Mouse (Mus musculus): ENCODE data around the gene Leo1. TPM values are rescaled to one million over a fixed set of nuclear protein-coding genes. Genes with fewer than 3 reads are reported as not detected.

Gene Leo1
- 46.5 and 50.2 TPM in 2 replicates for polyA plus RNA-seq (2015; fragmentation: Nextera tagmentation; extraction: Ambion mirVana)

DNA sequence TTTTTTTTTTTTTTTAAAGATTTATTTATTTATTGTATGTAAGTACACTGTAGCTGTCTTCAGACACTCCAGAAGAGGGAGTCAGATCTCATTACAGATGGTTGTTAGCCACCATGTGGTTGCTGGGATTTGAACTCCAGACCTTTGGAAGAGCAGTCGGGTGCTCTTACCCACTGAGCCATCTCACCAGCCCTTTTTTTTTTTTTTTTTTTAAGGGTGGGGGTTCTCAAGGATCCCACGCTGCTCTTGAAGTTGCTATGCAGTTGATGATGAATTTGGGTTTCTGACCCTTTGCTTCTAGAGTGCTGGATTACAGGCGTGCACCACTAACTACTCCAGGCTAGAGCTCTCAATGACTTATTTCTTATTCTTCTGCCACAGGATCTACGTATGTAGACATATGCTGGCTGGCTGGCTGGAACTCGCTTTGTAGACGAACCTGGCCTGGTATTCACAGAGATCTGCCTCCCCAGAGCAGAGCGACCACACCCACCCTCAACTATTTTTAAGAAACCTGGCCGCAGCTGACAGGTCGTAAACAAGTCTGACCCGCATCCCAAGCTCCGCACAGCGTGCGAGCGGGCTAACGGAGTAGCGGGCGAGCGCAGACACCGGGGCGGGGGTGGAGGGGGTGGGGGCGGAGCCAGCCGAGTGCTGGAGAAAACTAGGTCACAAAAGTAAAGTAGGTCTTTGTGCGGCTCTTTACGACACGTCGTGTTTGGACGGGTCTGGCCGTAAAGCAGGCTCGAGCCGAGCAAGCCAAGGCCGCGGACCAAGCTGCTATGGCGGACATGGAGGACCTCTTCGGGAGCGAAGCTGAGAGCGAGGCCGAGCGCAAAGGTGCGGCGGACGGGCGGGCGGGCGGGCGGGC lies at the start of gene Leo1:
Gene Leo1, plus strand, starts transcription at position 729 of the 871 bp plus-strand sequence.
- peak within 1 kb of the TSS; percentile 94 for H3K9ac ChIP-seq
- peaks cover 13% of the 10 kb centered on the region for H3K4me1 ChIP-seq
- H3K27me3 ChIP-seq = no peaks in the 10 kb centered on the region
- 2% methylated on average over 45 of the region's 45 CpGs for WGBS
- H3K27ac ChIP-seq = peak within 1 kb of the TSS; percentile 85
- peaks cover 17% of the 10 kb centered on the region for H3K36me3 ChIP-seq
- ATAC-seq (ENCODE audit: low FRiP score, low read depth) = peak; percentile 96
- H3K4me2 ChIP-seq (replicated peaks) = peak within 1 kb of the TSS; percentile 92
- H3K9me3 ChIP-seq = no peaks in the 10 kb centered on the region
- H3K4me3 ChIP-seq = peak within 1 kb of the TSS; percentile 93

DNA sequence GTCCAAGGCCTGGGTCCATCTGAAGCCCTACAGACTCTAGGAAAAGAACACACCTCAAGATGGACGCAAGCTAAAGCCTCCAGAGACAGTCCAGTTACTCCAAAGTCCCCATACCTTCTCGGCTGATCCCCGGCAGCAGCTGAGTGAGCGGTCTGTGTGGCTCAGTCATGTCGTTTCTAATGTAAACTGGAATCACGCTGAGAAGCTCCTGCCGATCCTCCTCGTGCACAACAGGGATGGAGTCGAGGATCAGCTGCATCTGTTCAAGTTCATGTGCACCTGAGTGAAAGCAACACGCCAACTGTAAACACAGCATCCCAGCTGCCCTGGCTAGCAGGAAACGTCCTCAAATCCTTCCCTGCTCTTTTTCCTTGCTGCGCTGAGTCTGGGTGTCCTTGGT lies 48.1 kb upstream of the Leo1 start:
- Histone ChIP-seq H3K4me1 (no peaks in the 10 kb centered on the region), H3K36me3 (peaks cover 93% of the 10 kb centered on the region), H3K4me2 (replicated peaks) (no peak overlapping the region), H3K27me3 (no peaks in the 10 kb centered on the region), H3K9ac (no peak overlapping the region), H3K4me3 (no peak overlapping the region), H3K9me3 (no peaks in the 10 kb centered on the region), H3K27ac (no peak overlapping the region)
- 85% methylated on average over 12 of the region's 12 CpGs for WGBS
- no peak for ATAC-seq (ENCODE audit: low FRiP score, low read depth)

DNA sequence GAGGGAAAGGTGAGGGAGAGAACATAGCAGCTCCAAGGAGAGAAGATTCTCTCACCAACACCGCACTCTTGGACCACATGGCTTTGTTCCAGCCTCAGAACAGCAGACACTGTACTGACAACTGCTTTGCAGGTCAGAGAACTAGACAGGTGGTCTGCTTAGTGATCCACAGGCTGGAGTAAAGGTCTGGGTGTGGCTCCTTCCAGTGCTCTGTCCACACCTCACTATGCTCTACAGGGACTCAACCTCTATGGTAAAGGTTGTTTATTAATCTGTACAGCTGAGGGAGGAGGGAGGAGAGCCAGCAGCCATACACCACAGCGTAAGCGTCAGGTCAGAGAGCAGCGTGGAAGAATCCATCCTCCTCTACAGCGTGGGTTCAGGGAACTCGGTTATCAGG lies 45.4 kb upstream of the Leo1 start:
- no peak overlapping the region for H3K4me2 ChIP-seq (replicated peaks)
- no peak overlapping the region for H3K9ac ChIP-seq
- H3K4me3 ChIP-seq = no peak overlapping the region
- no peak overlapping the region for H3K27ac ChIP-seq
- peaks cover 2% of the 10 kb centered on the region; the same call in 1 of the 2 replicates for H3K4me1 ChIP-seq
- WGBS = 90% methylated on average over 6 of the region's 6 CpGs
- no peaks in the 10 kb centered on the region for H3K27me3 ChIP-seq
- peaks cover 73% of the 10 kb centered on the region for H3K36me3 ChIP-seq
- ATAC-seq (ENCODE audit: low FRiP score, low read depth) = 0 out of 2 replicates have a peak, but pooled peaks have one; percentile 5
- no peaks in the 10 kb centered on the region for H3K9me3 ChIP-seq

DNA sequence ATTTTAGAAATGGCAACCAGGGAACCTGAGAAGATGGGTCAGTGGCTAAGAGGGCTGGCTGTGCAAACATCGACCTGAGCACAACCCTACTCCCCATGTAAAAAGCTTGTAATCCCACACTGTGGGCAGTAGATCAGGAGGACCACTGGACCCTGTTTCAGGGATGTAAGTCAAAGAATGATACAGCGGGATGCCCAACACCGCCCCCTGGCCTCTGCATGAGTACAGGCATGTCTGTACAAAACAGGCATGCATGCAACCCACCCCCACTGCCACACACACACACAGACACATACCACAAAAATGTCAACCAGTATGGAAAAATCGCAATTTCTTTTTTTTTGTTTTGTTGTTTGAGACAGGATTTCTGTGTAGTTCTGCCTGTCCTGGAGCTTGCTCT lies 42.3 kb upstream of the Leo1 start:
- no peak overlapping the region for H3K27ac ChIP-seq
- WGBS = 90% methylated on average over 4 of the region's 4 CpGs
- H3K27me3 ChIP-seq = no peaks in the 10 kb centered on the region
- peaks cover 45% of the 10 kb centered on the region for H3K36me3 ChIP-seq
- no peak overlapping the region for H3K4me3 ChIP-seq
- H3K4me2 ChIP-seq (replicated peaks) = no peak overlapping the region
- no peak for ATAC-seq (ENCODE audit: low FRiP score, low read depth)
- no peaks in the 10 kb centered on the region for H3K9me3 ChIP-seq
- peaks cover 29% of the 10 kb centered on the region for H3K4me1 ChIP-seq
- H3K9ac ChIP-seq = no peak overlapping the region

DNA sequence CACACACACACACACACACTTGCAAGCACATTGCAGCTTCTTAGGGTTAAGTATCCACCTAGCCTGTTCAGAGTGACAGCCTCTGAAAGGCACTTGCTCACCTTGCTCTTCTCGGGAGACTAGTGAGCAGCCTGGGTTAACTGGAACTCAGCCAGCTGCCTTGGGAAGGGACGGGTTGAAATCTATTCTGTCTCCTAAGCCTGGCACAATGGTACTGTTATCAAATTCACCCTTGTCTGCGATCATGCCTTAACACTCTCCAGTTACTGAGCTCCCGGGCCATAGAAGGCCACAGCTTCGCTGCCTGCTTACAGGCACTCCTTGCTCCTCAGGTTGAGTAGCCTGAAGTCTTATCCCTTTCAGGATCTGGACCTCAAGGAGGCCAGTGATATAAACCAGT lies 40.7 kb upstream of the Leo1 start:
- H3K36me3 ChIP-seq = peaks cover 32% of the 10 kb centered on the region
- no peak overlapping the region for H3K4me3 ChIP-seq
- peaks cover 42% of the 10 kb centered on the region for H3K4me1 ChIP-seq
- no peak overlapping the region for H3K27ac ChIP-seq
- whole genome bisulfite sequencing = 83% methylated on average over 5 of the region's 5 CpGs
- ATAC-seq (ENCODE audit: low FRiP score, low read depth) = no peak
- H3K4me2 ChIP-seq (replicated peaks) = no peak overlapping the region
- H3K9ac ChIP-seq = no peak overlapping the region
- H3K27me3 ChIP-seq = no peaks in the 10 kb centered on the region
- H3K9me3 ChIP-seq = no peaks in the 10 kb centered on the region

DNA sequence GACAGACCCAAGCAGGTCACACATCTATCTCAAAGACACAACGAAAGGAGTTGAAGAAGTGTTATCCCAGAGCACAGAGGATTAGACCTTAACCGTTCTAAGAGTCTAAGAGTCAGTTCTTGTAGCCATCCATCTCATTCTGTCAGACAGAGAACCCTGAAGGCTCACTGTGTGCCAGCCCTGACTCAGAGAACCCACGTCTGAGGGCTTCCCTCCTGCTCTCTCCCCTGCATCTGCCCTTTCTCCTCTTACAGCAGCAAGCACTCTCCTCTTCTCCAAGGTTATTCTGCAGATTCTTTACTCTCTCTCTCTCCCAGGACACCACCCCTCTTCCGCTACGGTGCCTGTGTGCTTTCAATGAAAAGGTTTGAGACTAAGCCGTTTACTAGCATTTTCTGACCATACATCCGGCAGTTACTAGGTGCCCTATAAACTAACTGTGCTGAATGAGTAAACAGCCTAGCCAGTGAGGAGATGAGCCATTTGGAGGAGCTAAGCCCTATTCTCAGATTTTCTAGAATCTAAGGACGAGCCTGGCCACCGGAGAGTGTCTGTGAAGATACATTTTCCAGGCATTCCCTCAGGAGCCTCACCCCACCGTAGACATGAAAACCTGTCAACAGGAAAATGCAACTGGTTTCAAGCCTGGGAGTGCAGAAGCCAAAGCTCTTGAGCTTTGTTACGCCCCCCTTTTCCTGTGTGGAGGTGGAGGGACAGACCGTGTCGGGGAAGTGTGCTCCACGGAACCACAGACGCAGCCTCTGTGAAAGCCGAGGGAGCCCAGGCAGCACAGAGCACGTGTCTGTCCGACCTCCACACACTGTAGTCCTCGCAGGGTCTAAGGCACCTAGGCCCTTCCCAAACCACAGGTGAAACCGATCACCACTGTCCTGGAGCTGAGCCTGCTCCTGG lies 39.5 kb upstream of the Leo1 start:
- ATAC-seq (ENCODE audit: low FRiP score, low read depth) = no peak
- Histone ChIP-seq H3K9ac (peak overlapping the region; percentile 19; the same call in 1 of the 2 replicates), H3K4me2 (replicated peaks) (0 out of 2 replicates have a peak overlapping the region, but pooled peaks have one; percentile 3), H3K27ac (peak overlapping the region; percentile 39; the same call in 1 of the 2 replicates), H3K4me1 (peaks cover 54% of the 10 kb centered on the region), H3K36me3 (peaks cover 20% of the 10 kb centered on the region), H3K9me3 (no peaks in the 10 kb centered on the region), H3K27me3 (no peaks in the 10 kb centered on the region), H3K4me3 (no peak overlapping the region)
- 63% methylated on average over 20 of the region's 20 CpGs for WGBS

DNA sequence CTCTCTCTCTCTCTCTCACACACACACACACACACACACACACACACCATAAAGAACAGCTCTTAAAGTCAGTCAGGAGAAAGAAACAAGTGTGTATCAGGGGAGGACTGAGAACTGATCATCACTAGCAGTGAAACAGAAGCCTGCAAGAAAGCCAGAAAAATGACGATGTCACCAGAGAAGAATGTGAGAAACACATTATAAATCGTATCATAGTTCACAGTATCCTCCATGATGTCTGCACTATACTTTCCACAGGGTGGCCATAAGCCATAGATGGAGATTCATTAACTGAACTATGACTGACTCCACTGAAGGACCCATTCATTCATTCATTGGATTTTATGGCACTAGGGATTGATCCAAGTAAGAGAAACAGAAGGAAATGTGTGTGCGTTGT lies 37.8 kb upstream of the Leo1 start:
- Histone ChIP-seq H3K36me3 (peaks cover 3% of the 10 kb centered on the region), H3K9ac (no peak overlapping the region), H3K9me3 (no peaks in the 10 kb centered on the region), H3K27me3 (no peaks in the 10 kb centered on the region), H3K4me1 (peaks cover 67% of the 10 kb centered on the region), H3K4me2 (replicated peaks) (no peak overlapping the region), H3K4me3 (no peak overlapping the region), H3K27ac (no peak overlapping the region)
- WGBS = 52% methylated on average over 3 of the region's 3 CpGs
- ATAC-seq (ENCODE audit: low FRiP score, low read depth) = peak; percentile 58; the same call in 1 of the 2 replicates

DNA sequence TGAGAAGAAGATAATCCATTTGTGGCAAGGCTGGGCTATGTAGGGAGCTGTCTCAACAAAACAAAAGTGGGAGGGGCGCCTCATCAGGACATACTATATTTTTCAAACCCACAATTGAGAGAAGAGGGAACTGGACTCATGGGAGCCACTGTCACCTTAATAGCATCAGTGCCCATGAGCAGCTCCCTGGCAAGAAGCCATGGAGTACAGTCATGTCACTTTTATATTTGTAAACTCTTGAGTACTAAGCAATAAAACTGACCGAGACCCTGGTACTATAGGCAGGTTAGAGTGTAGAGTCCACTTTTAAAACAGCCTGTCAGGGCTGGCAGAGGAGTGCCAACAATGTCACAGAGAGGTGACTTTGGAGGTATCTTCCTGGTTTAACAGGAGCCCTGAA lies 35.2 kb upstream of the Leo1 start:
- no peaks in the 10 kb centered on the region for H3K36me3 ChIP-seq
- 81% methylated on average over 2 of the region's 2 CpGs for WGBS
- no peak for ATAC-seq (ENCODE audit: low FRiP score, low read depth)
- H3K27me3 ChIP-seq = no peaks in the 10 kb centered on the region
- H3K9ac ChIP-seq = no peak overlapping the region
- no peak overlapping the region for H3K27ac ChIP-seq
- no peak overlapping the region for H3K4me3 ChIP-seq
- H3K4me2 ChIP-seq (replicated peaks) = no peak overlapping the region
- peaks cover 74% of the 10 kb centered on the region for H3K4me1 ChIP-seq
- H3K9me3 ChIP-seq = no peaks in the 10 kb centered on the region

DNA sequence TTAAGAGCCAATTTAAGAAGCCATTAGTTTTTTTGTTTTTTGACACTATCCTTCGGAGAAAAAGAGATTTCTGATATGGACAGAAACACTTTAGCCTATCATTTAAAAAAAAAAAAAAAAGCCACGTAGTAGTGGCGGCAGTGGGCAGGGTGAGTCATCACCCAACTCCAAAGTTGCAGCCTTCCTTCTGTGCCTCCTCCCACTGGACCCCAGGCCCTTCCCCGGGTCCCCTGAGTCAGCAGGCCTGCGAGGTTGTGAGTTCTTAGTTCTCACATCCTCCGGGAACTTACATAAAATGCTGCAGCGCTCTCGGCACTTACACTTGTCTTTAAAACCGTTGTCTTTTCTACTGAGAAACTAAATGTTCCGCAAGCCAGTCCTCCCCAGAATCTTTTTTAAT lies 33.5 kb upstream of the Leo1 start:
- ATAC-seq (ENCODE audit: low FRiP score, low read depth) = no peak
- H3K27ac ChIP-seq = no peak overlapping the region
- peaks cover 62% of the 10 kb centered on the region for H3K4me1 ChIP-seq
- peak overlapping the region; percentile 88 for H3K4me3 ChIP-seq
- no peaks in the 10 kb centered on the region for H3K27me3 ChIP-seq
- H3K9ac ChIP-seq = peak overlapping the region; percentile 65
- H3K4me2 ChIP-seq (replicated peaks) = peak overlapping the region; percentile 85
- H3K36me3 ChIP-seq = no peaks in the 10 kb centered on the region
- WGBS = 15% methylated on average over 10 of the region's 10 CpGs
- no peaks in the 10 kb centered on the region for H3K9me3 ChIP-seq

DNA sequence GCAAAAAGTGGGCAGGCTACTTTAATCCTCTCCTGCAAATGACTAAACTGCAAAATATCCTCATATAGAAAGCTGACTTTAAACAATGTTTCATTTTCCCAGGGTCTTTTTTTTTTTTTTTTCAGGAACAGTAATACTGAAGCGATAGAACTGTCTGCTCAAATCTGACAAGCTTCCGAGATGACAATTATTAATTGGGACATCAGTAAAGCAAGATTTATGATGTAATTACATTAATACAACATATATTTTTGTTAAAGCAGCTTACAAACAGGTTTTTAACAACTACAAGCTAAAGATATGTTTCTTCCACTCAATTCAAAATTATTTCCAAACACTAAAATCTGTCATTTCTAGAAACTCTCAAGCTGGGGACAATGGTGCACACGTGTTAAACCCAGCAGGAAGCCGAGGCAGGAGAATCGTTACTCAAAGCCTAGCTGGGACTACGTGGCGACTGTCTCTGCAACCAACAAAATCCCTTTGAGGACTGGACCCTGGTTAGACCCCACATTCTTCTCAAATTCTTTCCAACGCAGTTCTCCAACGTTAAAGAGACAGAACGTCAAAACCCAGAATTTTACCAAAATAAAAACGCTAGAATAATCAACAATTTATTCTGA lies 33.0 kb upstream of the Leo1 start:
- H3K4me1 ChIP-seq = peaks cover 58% of the 10 kb centered on the region
- H3K9ac ChIP-seq = peak overlapping the region; percentile 94
- H3K9me3 ChIP-seq = no peaks in the 10 kb centered on the region
- WGBS = 3% methylated on average over 11 of the region's 11 CpGs
- no peak for ATAC-seq (ENCODE audit: low FRiP score, low read depth)
- H3K27ac ChIP-seq = peak overlapping the region; percentile 98; the same call in 1 of the 2 replicates
- H3K36me3 ChIP-seq = no peaks in the 10 kb centered on the region
- peak overlapping the region; percentile 88 for H3K4me3 ChIP-seq
- peak overlapping the region; percentile 85 for H3K4me2 ChIP-seq (replicated peaks)
- H3K27me3 ChIP-seq = no peaks in the 10 kb centered on the region

DNA sequence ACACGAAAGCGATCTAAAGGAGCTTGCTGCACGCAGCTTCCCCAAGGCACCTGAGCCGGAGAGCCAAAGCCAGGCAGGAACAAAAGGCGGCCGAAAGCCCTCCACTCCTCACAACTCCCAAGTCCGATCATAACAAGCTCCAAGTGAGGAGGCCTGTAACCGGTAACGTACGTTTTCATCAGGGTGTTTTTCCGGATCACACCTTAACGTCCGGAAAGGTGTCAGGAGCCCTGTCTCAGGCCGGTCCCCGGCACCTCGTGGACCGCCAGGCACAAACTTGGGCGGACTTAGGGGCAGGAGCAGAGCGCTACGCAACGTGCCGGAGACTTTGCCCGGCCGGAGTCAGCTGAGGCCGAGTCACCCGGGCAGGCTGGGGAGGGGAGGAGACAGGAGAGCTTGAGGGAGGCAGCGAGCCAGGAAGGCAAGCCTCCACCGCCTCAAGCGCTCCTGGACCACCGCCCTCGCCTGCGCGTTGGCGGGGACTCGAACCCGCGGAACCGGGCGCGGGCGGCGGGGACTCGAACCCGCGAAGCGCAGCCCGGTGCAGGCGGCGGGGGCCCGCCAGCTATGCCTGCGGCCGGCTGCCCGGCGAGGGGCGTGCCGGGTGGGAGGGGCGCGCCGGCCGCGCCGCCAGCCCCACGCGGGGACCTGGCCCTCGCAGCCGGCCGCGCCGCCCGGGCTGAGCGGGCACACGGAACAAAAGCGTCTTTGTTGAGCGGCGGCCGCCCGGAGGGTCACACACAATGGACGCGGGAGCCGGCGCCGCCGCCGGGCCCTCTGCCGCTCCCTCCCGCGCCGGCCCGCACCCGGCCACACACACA lies 32.1 kb upstream of the Leo1 start:
- peak overlapping the region; percentile 88 for H3K4me3 ChIP-seq
- ATAC-seq (ENCODE audit: low FRiP score, low read depth) = peak; percentile 88
- H3K4me1 ChIP-seq = peaks cover 56% of the 10 kb centered on the region
- peak overlapping the region; percentile 85 for H3K4me2 ChIP-seq (replicated peaks)
- no peaks in the 10 kb centered on the region for H3K36me3 ChIP-seq
- H3K27me3 ChIP-seq = no peaks in the 10 kb centered on the region
- peak overlapping the region; percentile 98 for H3K27ac ChIP-seq
- WGBS = 0% methylated on average over 83 of the region's 90 CpGs
- peak overlapping the region; percentile 94 for H3K9ac ChIP-seq
- H3K9me3 ChIP-seq = no peaks in the 10 kb centered on the region
